Mouse (Mus musculus) midbrain, embryonic 14.5 days (tissue): ENCODE measurements around the gene Tmeff1. TPM values are rescaled to one million over a fixed set of nuclear protein-coding genes. Genes with fewer than 3 reads are reported as not detected.
"Not testable (repeated sequence)": the region's sequence is repeated elsewhere in the genome, so short reads cannot be mapped to it uniquely, and the experiment has no call there.

Experiments
- ATAC-seq: fragments of 200-750 bp; cut with Nextera tagmentation; 2 replicates; pipeline ENCODE4 v1.8.0; 2017; ENCODE audit warnings: moderate number of reproducible peaks, moderate library complexity; ENCODE audit not compliant: low FRiP score, low TSS enrichment
- DNase-seq: peaks from one replicate; pipeline ENCODE4 v3.0.0-alpha.2; 2015
- H3K27ac ChIP-seq: fragments of 300-500 bp; sonication (generic); replicated peaks from 2 replicates; pipeline ENCODE4 v1.5.1; 2014; ENCODE audit warnings: mild to moderate bottlenecking, low read depth, low read length, moderate library complexity
- H3K27me3 ChIP-seq: fragments of 300-500 bp; sonication (generic); 2 replicates; pipeline ENCODE4 v1.6.1; 2014; ENCODE audit warnings: low read length, control low read depth, mixed read lengths; ENCODE audit not compliant: control insufficient read depth, insufficient read depth
- H3K36me3 ChIP-seq: fragments of 300-500 bp; sonication (generic); 2 replicates; pipeline ENCODE4 v1.6.1; 2014; ENCODE audit warnings: low read length, control low read depth; ENCODE audit not compliant: control insufficient read depth, insufficient read depth
- H3K4me1 ChIP-seq: fragments of 300-500 bp; sonication (generic); 2 replicates; pipeline ENCODE4 v1.6.1; 2014; ENCODE audit warnings: mild to moderate bottlenecking, antibody characterized with exemption, low read length, control low read depth; ENCODE audit not compliant: control insufficient read depth, insufficient read depth
- H3K4me2 ChIP-seq: fragments of 300-500 bp; sonication (generic); 2 replicates; pipeline ENCODE4 v1.6.1; 2014; ENCODE audit warnings: mild to moderate bottlenecking, low read length, moderate library complexity
- H3K4me3 ChIP-seq: fragments of 300-500 bp; sonication (generic); replicated peaks from 2 replicates; pipeline ENCODE4 v1.5.1; 2014; ENCODE audit warnings: low read depth, low read length
- H3K9ac ChIP-seq: fragments of 300-500 bp; sonication (generic); replicated peaks from 2 replicates; pipeline ENCODE4 v1.6.1; 2014; ENCODE audit warnings: mild to moderate bottlenecking, low read length, moderate library complexity
- H3K9me3 ChIP-seq: fragments of 300-500 bp; sonication (generic); 2 replicates; pipeline ENCODE4 v1.6.1; 2016; ENCODE audit warnings: low read length, control low read depth, mixed read lengths; ENCODE audit not compliant: control insufficient read depth
- WGBS: fragments of 180-500 bp; shearing (Covaris S2); extraction: QIAGEN DNeasy Blood & Tissue Kit; methylation state at CpG from one replicate; pipeline ENCODE4 v1.1.7; 2014; 5-methylcytosine and 5-hydroxymethylcytosine counted together
- polyA plus RNA-seq: library from polyadenylated mRNA; unstranded; fragments of >200 nt; fragmentation: Nextera tagmentation; extraction: Ambion mirVana; gene quantifications from 2 replicates; pipeline ENCODE4 v1.2.1, GENCODE M21; 2014

Gene Tmeff1
- polyA plus RNA-seq, 1 experiment from 2014 or later: 359 TPM

GRCm38 (mm10) chr4:48679728-48680127 is 94.8 kb downstream of the Tmeff1 start:
- not testable (repeated sequence) for DNase-seq, H3K4me2 ChIP-seq, H3K9ac ChIP-seq, H3K27me3 ChIP-seq, H3K36me3 ChIP-seq, H3K4me3 ChIP-seq, H3K27ac ChIP-seq, ATAC-seq, H3K9me3 ChIP-seq, H3K4me1 ChIP-seq
- WGBS: 69% methylated on average over 5 of the region's 6 CpGs

- no peak overlapping the region for H3K4me2 ChIP-seq
- 0 out of 2 replicates have a peak, but pooled peaks cover 4% of the 10 kb centered on the region for H3K36me3 ChIP-seq
- DNase-seq: no peak
- no peaks in the 10 kb centered on the region for H3K9me3 ChIP-seq
- ATAC-seq: no peak
- no peaks in the 10 kb centered on the region for H3K4me1 ChIP-seq
- no peak overlapping the region for H3K27ac ChIP-seq
- H3K4me3 ChIP-seq: no peak overlapping the region
- WGBS: 76% methylated on average over 7 of the region's 7 CpGs
- no peak overlapping the region for H3K9ac ChIP-seq
- no peaks in the 10 kb centered on the region for H3K27me3 ChIP-seq
These were observed 95.2 kb downstream of the Tmeff1 start for GRCm38 (mm10) chr4:48680214-48680613.

GRCm38 (mm10) chr4:48680648-48681343 is 95.8 kb downstream of the Tmeff1 start:
- H3K9me3 ChIP-seq: no peaks in the 10 kb centered on the region
- H3K4me1 ChIP-seq: no peaks in the 10 kb centered on the region
- no peak overlapping the region for H3K4me2 ChIP-seq
- DNase-seq (peak; percentile 91), ATAC-seq (peak; percentile 9; the same call in 1 of the 2 replicates)
- no peak overlapping the region for H3K9ac ChIP-seq
- no peak overlapping the region for H3K4me3 ChIP-seq
- H3K27ac ChIP-seq: no peak overlapping the region
- H3K27me3 ChIP-seq: no peaks in the 10 kb centered on the region
- 0 out of 2 replicates have a peak, but pooled peaks cover 4% of the 10 kb centered on the region for H3K36me3 ChIP-seq
- WGBS: 46% methylated on average over 10 of the region's 11 CpGs

GRCm38 (mm10) chr4:48683126-48683525 is 98.2 kb downstream of the Tmeff1 start:
- no peaks in the 10 kb centered on the region for H3K4me1 ChIP-seq
- H3K9ac ChIP-seq: no peak overlapping the region
- H3K9me3 ChIP-seq: no peaks in the 10 kb centered on the region
- no peak overlapping the region for H3K4me3 ChIP-seq
- no peak for ATAC-seq
- H3K4me2 ChIP-seq: no peak overlapping the region
- 86% methylated on average over 8 of the region's 8 CpGs for WGBS
- H3K27me3 ChIP-seq: no peaks in the 10 kb centered on the region
- DNase-seq: no peak
- no peaks in the 10 kb centered on the region for H3K36me3 ChIP-seq
- no peak overlapping the region for H3K27ac ChIP-seq

- not testable (repeated sequence) for H3K4me2 ChIP-seq, H3K36me3 ChIP-seq, H3K9me3 ChIP-seq, H3K9ac ChIP-seq, DNase-seq, H3K27ac ChIP-seq, H3K27me3 ChIP-seq, H3K4me3 ChIP-seq, ATAC-seq, H3K4me1 ChIP-seq
- 97% methylated on average over 15 of the region's 21 CpGs for WGBS
These were observed 98.7 kb downstream of the Tmeff1 start for GRCm38 (mm10) chr4:48683633-48684209.

- no peak overlapping the region for H3K9ac ChIP-seq
- ATAC-seq (no peak), DNase-seq (no peak)
- no peak overlapping the region for H3K27ac ChIP-seq
- 83% methylated on average over 7 of the region's 7 CpGs for WGBS
- H3K4me3 ChIP-seq: no peak overlapping the region
- no peaks in the 10 kb centered on the region for H3K27me3 ChIP-seq
- H3K9me3 ChIP-seq: no peaks in the 10 kb centered on the region
- no peak overlapping the region for H3K4me2 ChIP-seq
- no peaks in the 10 kb centered on the region for H3K36me3 ChIP-seq
- H3K4me1 ChIP-seq: no peaks in the 10 kb centered on the region
These were observed 99.7 kb downstream of the Tmeff1 start for GRCm38 (mm10) chr4:48684593-48685187.

GRCm38 (mm10) chr4:48688148-48688547 is 103.2 kb downstream of the Tmeff1 start:
- no peak for ATAC-seq
- no peaks in the 10 kb centered on the region for H3K36me3 ChIP-seq
- 0 out of 2 replicates have a peak, but pooled peaks cover 4% of the 10 kb centered on the region for H3K4me1 ChIP-seq
- no peak overlapping the region for H3K4me3 ChIP-seq
- H3K4me2 ChIP-seq: no peak overlapping the region
- WGBS: 78% methylated on average over 6 of the region's 6 CpGs
- no peak overlapping the region for H3K9ac ChIP-seq
- DNase-seq: no peak
- H3K27me3 ChIP-seq: no peaks in the 10 kb centered on the region
- no peaks in the 10 kb centered on the region for H3K9me3 ChIP-seq
- H3K27ac ChIP-seq: no peak overlapping the region

GRCm38 (mm10) chr4:48690640-48691039 is 105.7 kb downstream of the Tmeff1 start:
- Histone ChIP-seq H3K4me1 (0 out of 2 replicates have a peak, but pooled peaks cover 4% of the 10 kb centered on the region), H3K27ac (no peak overlapping the region), H3K9ac (no peak overlapping the region), H3K4me3 (no peak overlapping the region), H3K27me3 (no peaks in the 10 kb centered on the region), H3K4me2 (no peak overlapping the region), H3K9me3 (no peaks in the 10 kb centered on the region), H3K36me3 (no peaks in the 10 kb centered on the region)
- WGBS: 84% methylated on average over 9 of the region's 9 CpGs
- DNase-seq (peak; percentile 82), ATAC-seq (0 out of 2 replicates have a peak, but pooled peaks have one; percentile 24)
